Mouse (Mus musculus) erythroblast, embryonic 14.5 days (primary cell): Measurements from ENCODE around the gene Prss33. TPM values are rescaled to one million over a fixed set of nuclear protein-coding genes. Genes with fewer than 3 reads are reported as not detected.

Source experiments
- H3K27me3 ChIP-seq: 2 replicates; pipeline ENCODE4 v1.6.1; 2012; ENCODE audit warnings: inconsistent platforms; ENCODE audit not compliant: control insufficient read depth
- H3K36me3 ChIP-seq: 2 replicates; pipeline ENCODE4 v1.6.1; 2012; ENCODE audit warnings: mild to moderate bottlenecking, inconsistent platforms; ENCODE audit not compliant: control insufficient read depth
- H3K4me1 ChIP-seq: 2 replicates; pipeline ENCODE4 v1.6.1; 2012; ENCODE audit warnings: inconsistent platforms; ENCODE audit not compliant: control insufficient read depth
- H3K4me3 ChIP-seq: replicated peaks from 2 replicates; pipeline ENCODE3; 2012; ENCODE audit warnings: moderate library complexity, mild to moderate bottlenecking, inconsistent platforms
- H3K9me3 ChIP-seq: 2 replicates; pipeline ENCODE4 v1.6.1; 2012; ENCODE audit warnings: low read length, inconsistent platforms, mixed read lengths; ENCODE audit not compliant: control insufficient read depth
- GATA1 ChIP-seq: IDR thresholded peaks from 2 replicates; pipeline ENCODE4 v1.6.1; 2012; ENCODE audit warnings: low read length, inconsistent platforms, mixed read lengths
- TAL1 ChIP-seq: IDR thresholded peaks from 3 replicates; pipeline ENCODE4 v1.6.1; 2012; ENCODE audit warnings: low read length, inconsistent platforms, mixed read lengths
- polyA plus RNA-seq: library from polyadenylated mRNA; stranded (reverse); fragments of >175 nt; gene quantifications from 2 replicates; pipeline ENCODE4 v1.2.3, GENCODE M21; 2012

Gene Prss33
- polyA plus RNA-seq, 1 experiment: not detected

GRCm38 (mm10) chr17:23857193-23857592, 21.3 kb upstream of the Prss33 start:
- Histone ChIP-seq H3K27me3 (no peaks in the 10 kb centered on the region), H3K4me3 (no peak overlapping the region), H3K9me3 (no peaks in the 10 kb centered on the region), H3K36me3 (no peaks in the 10 kb centered on the region), H3K4me1 (no peaks in the 10 kb centered on the region)
- TF ChIP-seq GATA1 (no peak), TAL1 (no peak)

- Histone ChIP-seq H3K9me3 (no peaks in the 10 kb centered on the region), H3K4me3 (no peak overlapping the region), H3K36me3 (no peaks in the 10 kb centered on the region), H3K4me1 (no peaks in the 10 kb centered on the region), H3K27me3 (no peaks in the 10 kb centered on the region)
- TF ChIP-seq TAL1 (no peak), GATA1 (no peak)
Measured at GRCm38 (mm10) chr17:23854229-23854765, 18.4 kb upstream of the Prss33 start.

GRCm38 (mm10) chr17:23853292-23853691, 17.4 kb upstream of the Prss33 start:
- no peak overlapping the region for H3K4me3 ChIP-seq
- no peaks in the 10 kb centered on the region for H3K9me3 ChIP-seq
- H3K36me3 ChIP-seq: no peaks in the 10 kb centered on the region
- no peaks in the 10 kb centered on the region for H3K4me1 ChIP-seq
- H3K27me3 ChIP-seq: no peaks in the 10 kb centered on the region
- TF ChIP-seq TAL1 (no peak), GATA1 (no peak)

GRCm38 (mm10) chr17:23850853-23851749, 15.2 kb upstream of the Prss33 start:
- no peak for TF ChIP-seq GATA1
- Histone ChIP-seq H3K36me3 (no peaks in the 10 kb centered on the region), H3K4me3 (no peak overlapping the region), H3K4me1 (no peaks in the 10 kb centered on the region), H3K9me3 (no peaks in the 10 kb centered on the region), H3K27me3 (no peaks in the 10 kb centered on the region)

- no peak for TF ChIP-seq TAL1
- no peak for TF ChIP-seq GATA1
- H3K9me3 ChIP-seq: no peaks in the 10 kb centered on the region
- no peaks in the 10 kb centered on the region for H3K36me3 ChIP-seq
- no peak overlapping the region for H3K4me3 ChIP-seq
- H3K4me1 ChIP-seq: no peaks in the 10 kb centered on the region
- no peaks in the 10 kb centered on the region for H3K27me3 ChIP-seq
Measured at GRCm38 (mm10) chr17:23850028-23850427, 14.2 kb upstream of the Prss33 start.

- H3K9me3 ChIP-seq: no peaks in the 10 kb centered on the region
- H3K36me3 ChIP-seq: no peaks in the 10 kb centered on the region
- peak within 1 kb of the TSS; percentile 49 for H3K4me3 ChIP-seq
- H3K4me1 ChIP-seq: peaks cover 11% of the 10 kb centered on the region
- no peak for TF ChIP-seq TAL1
- no peak for TF ChIP-seq GATA1
- no peaks in the 10 kb centered on the region for H3K27me3 ChIP-seq
Measured at GRCm38 (mm10) chr17:23843812-23844273, 8.0 kb upstream of the Prss33 start, which contains the start of the genes Prss32 and Prss41. TSS of gene Prss32 (plus strand) at chr17:23843855. TSS of gene Prss41 (minus strand) at chr17:23844172.

GRCm38 (mm10) chr17:23843141-23843811, 7.4 kb upstream of the Prss33 start:
- no peaks in the 10 kb centered on the region for H3K27me3 ChIP-seq
- H3K36me3 ChIP-seq: no peaks in the 10 kb centered on the region
- H3K4me3 ChIP-seq: peak overlapping the region; percentile 49
- TF ChIP-seq TAL1 (no peak), GATA1 (no peak)
- H3K9me3 ChIP-seq: no peaks in the 10 kb centered on the region
- peaks cover 11% of the 10 kb centered on the region for H3K4me1 ChIP-seq

GRCm38 (mm10) chr17:23841145-23841544, 5.3 kb upstream of the Prss33 start:
- Histone ChIP-seq H3K27me3 (no peaks in the 10 kb centered on the region; the same call in 1 of the 2 replicates), H3K9me3 (no peaks in the 10 kb centered on the region), H3K36me3 (no peaks in the 10 kb centered on the region), H3K4me3 (no peak overlapping the region), H3K4me1 (peaks cover 11% of the 10 kb centered on the region)
- TF ChIP-seq GATA1 (no peak), TAL1 (no peak)

- Histone ChIP-seq H3K9me3 (peaks cover 10% of the 10 kb centered on the region), H3K36me3 (peaks cover 14% of the 10 kb centered on the region), H3K27me3 (peaks cover 49% of the 10 kb centered on the region), H3K4me1 (peaks cover 22% of the 10 kb centered on the region), H3K4me3 (no peak overlapping the region)
- no peak for TF ChIP-seq GATA1
- no peak for TF ChIP-seq TAL1
Measured at GRCm38 (mm10) chr17:23831201-23831600, 4.7 kb downstream of the Prss33 start.
